14 mouse cellular contexts compared by ENCODE assay signal in genomic region chr11:116311169-116311568, GRCm38 (mm10). TPM values are rescaled to one million over a fixed set of nuclear protein-coding genes. Genes with fewer than 3 reads are reported as not detected.
DNase-seq lines count a peak whose midpoint lies in the region; ATAC-seq and TF ChIP-seq lines count a peak whose summit lies in the region.
"Had no signal": no experiment of that assay in that cellular context is flagged by ENCODE, and none has a peak within 500 bp of the region (broad histone marks: within the 10 kb centered on the region; RNA-seq: fewer than 3 reads in every experiment).

No protein-coding gene starts in this region.

- WGBS in forebrain, postnatal 0 days = 38% methylated on average over 8 of the region's 8 CpGs
- 71% methylated on average over 8 of the region's 8 CpGs for WGBS in forebrain, embryonic 11.5 days
- 32% methylated on average over 8 of the region's 8 CpGs for WGBS in limb, embryonic 14.5 days
- 51% methylated on average over 8 of the region's 8 CpGs for WGBS in limb, embryonic 10.5 days

- no peak for TF ChIP-seq CTCF in forebrain, postnatal 0 days (IDR thresholded peaks at IDR 0.05; ENCODE audit: low read depth)

- H3K36me3 ChIP-seq in forebrain, postnatal 0 days (ENCODE audit: insufficient read depth) = no peaks in the 10 kb centered on the region
- H3K36me3 ChIP-seq in forebrain, embryonic 11.5 days (ENCODE audit: control insufficient read depth, insufficient read depth, low read length) = no peaks in the 10 kb centered on the region
- H3K36me3 ChIP-seq in limb, embryonic 14.5 days (ENCODE audit: control insufficient read depth, insufficient read depth, low read length) = no peaks in the 10 kb centered on the region
- H3K36me3 ChIP-seq in limb, embryonic 10.5 days = no peaks in the 10 kb centered on the region
- H3K36me3 ChIP-seq: kidney, embryonic 15.5 days; limb, embryonic 13.5 days had no signal

- H3K9ac ChIP-seq in forebrain, postnatal 0 days = no peak overlapping the region
- no peak overlapping the region for H3K9ac ChIP-seq in forebrain, embryonic 11.5 days (ENCODE audit: low read length)
- no peak overlapping the region for H3K9ac ChIP-seq in limb, embryonic 14.5 days (ENCODE audit: low read depth, low read length, severe bottlenecking)
- H3K9ac ChIP-seq: kidney, embryonic 15.5 days; limb, embryonic 13.5 days had no signal

- no peak overlapping the region for H3K4me2 ChIP-seq in forebrain, postnatal 0 days (ENCODE audit: low read depth)
- H3K4me2 ChIP-seq in forebrain, embryonic 11.5 days (ENCODE audit: low read depth, low read length, severe bottlenecking) = no peak overlapping the region
- no peak overlapping the region for H3K4me2 ChIP-seq in limb, embryonic 14.5 days (replicated peaks; ENCODE audit: low read depth, low read length, severe bottlenecking)
- H3K4me2 ChIP-seq: kidney, embryonic 15.5 days; limb, embryonic 13.5 days had no signal

- TF ChIP-seq POLR2A in limb, embryonic 14.5 days (IDR thresholded peaks at IDR 0.05; ENCODE audit: borderline replicate concordance, extremely low read depth, insufficient read depth, insufficient read length) = no peak

- H3K27me3 ChIP-seq in forebrain, postnatal 0 days (ENCODE audit: insufficient read depth, low read length) = no peaks in the 10 kb centered on the region
- H3K27me3 ChIP-seq in forebrain, embryonic 11.5 days (ENCODE audit: control insufficient read depth, insufficient read depth, low read length) = no peaks in the 10 kb centered on the region; the same call in 1 of the 2 replicates
- no peaks in the 10 kb centered on the region for H3K27me3 ChIP-seq in limb, embryonic 14.5 days (ENCODE audit: control insufficient read depth, insufficient read depth, low read length)
- peaks cover 7% of the 10 kb centered on the region; the same call in 1 of the 2 replicates for H3K27me3 ChIP-seq in limb, embryonic 10.5 days (ENCODE audit: low read depth, poor library complexity, severe bottlenecking)
- H3K27me3 ChIP-seq: kidney, embryonic 15.5 days had no signal

- peaks cover 4% of the 10 kb centered on the region; the same call in 1 of the 2 replicates for H3K4me1 ChIP-seq in forebrain, postnatal 0 days (ENCODE audit: insufficient read depth)
- no peaks in the 10 kb centered on the region for H3K4me1 ChIP-seq in forebrain, embryonic 11.5 days (replicated peaks; ENCODE audit: control insufficient read depth, insufficient read depth, low read length)
- 0 out of 2 replicates have a peak, but pooled peaks cover 4% of the 10 kb centered on the region for H3K4me1 ChIP-seq in limb, embryonic 14.5 days (ENCODE audit: control insufficient read depth, insufficient read depth, low read length)
- peaks cover 6% of the 10 kb centered on the region for H3K4me1 ChIP-seq in limb, embryonic 10.5 days

- no peak overlapping the region for H3K27ac ChIP-seq in forebrain, postnatal 0 days (ENCODE audit: low read depth, low read length)
- H3K27ac ChIP-seq in forebrain, embryonic 11.5 days (ENCODE audit: low read depth, low read length) = no peak overlapping the region
- H3K27ac ChIP-seq in limb, embryonic 14.5 days (replicated peaks; ENCODE audit: low read depth, low read length) = no peak overlapping the region
- no peak overlapping the region for H3K27ac ChIP-seq in limb, embryonic 10.5 days
- H3K27ac ChIP-seq: kidney, embryonic 15.5 days; limb, embryonic 13.5 days; macrophage had no signal

- DNase-seq in forebrain, postnatal 0 days = peak; percentile 67
- no peak for DNase-seq in forebrain, embryonic 11.5 days (ENCODE audit: low spot score)
- DNase-seq in limb, embryonic 14.5 days (ENCODE audit: low spot score) = peak; percentile 58
- DNase-seq in limb, embryonic 10.5 days (ENCODE audit: low spot score) = no peak
- peak; percentile 63 to 82 for DNase-seq in right cerebral cortex, postnatal 10 days (ENCODE audit: low spot score in 2 of 2)
- no peak for DNase-seq in right cerebral cortex, postnatal 36 days (ENCODE audit: low spot score in 2 of 2)
- DNase-seq in skeletal muscle tissue, adult 2 months (ENCODE audit: low read depth, low spot score) = peak; percentile 32
- DNase-seq in gastrocnemius, adult 18-20 months (ENCODE audit: low spot score) = no peak
- DNase-seq: cerebellum, adult 9-11 months had no signal

- H3K4me3 ChIP-seq in forebrain, postnatal 0 days (ENCODE audit: low read depth, low read length) = no peak overlapping the region
- H3K4me3 ChIP-seq in forebrain, embryonic 11.5 days (ENCODE audit: low read depth, low read length) = no peak overlapping the region
- H3K4me3 ChIP-seq in limb, embryonic 14.5 days (replicated peaks; ENCODE audit: low read length) = no peak overlapping the region
- H3K4me3 ChIP-seq in limb, embryonic 10.5 days = no peak overlapping the region
- H3K4me3 ChIP-seq: kidney, embryonic 15.5 days; limb, embryonic 13.5 days had no signal

- peak; percentile 40 for ATAC-seq in forebrain, postnatal 0 days
- no peak for ATAC-seq in forebrain, embryonic 11.5 days (replicated peaks; ENCODE audit: low FRiP score)
- ATAC-seq in limb, embryonic 14.5 days (ENCODE audit: low FRiP score, low read depth) = no peak
- ATAC-seq: inflammation-experienced regulatory T-cells, adult 6 months had no signal

- H3K9me3 ChIP-seq in forebrain, postnatal 0 days (ENCODE audit: low read length) = no peaks in the 10 kb centered on the region
- H3K9me3 ChIP-seq in forebrain, embryonic 11.5 days (ENCODE audit: control insufficient read depth, low read length) = no peaks in the 10 kb centered on the region
- H3K9me3 ChIP-seq in limb, embryonic 14.5 days (ENCODE audit: control insufficient read depth, low read length) = no peaks in the 10 kb centered on the region
- no peaks in the 10 kb centered on the region for H3K9me3 ChIP-seq in limb, embryonic 10.5 days (replicated peaks)
- H3K9me3 ChIP-seq: kidney, embryonic 15.5 days; limb, embryonic 13.5 days had no signal

RNA-seq across cellular contexts. Expression of gene Exoc7, which starts 4.1 kb away (rescaled TPM):
- 91.9 and 103 TPM in 2 replicates for total RNA-seq in forebrain, postnatal 0 days (2014; rRNA removed)
- 133 and 144 TPM in 2 replicates for polyA plus RNA-seq in forebrain, postnatal 0 days (2015; fragmentation: Nextera tagmentation; extraction: Ambion mirVana)
- polyA plus RNA-seq in forebrain, embryonic 11.5 days (2014; fragmentation: Nextera tagmentation; extraction: Ambion mirVana) = 67.8 and 71.1 TPM in 2 replicates
- polyA plus RNA-seq in limb, embryonic 14.5 days (2012; rRNA removed) = 57.7 and 66.7 TPM in 2 replicates
- polyA plus RNA-seq in limb, embryonic 14.5 days (2014; fragmentation: Nextera tagmentation; extraction: Ambion mirVana) = 72.0 and 72.7 TPM in 2 replicates
- 55.1 and 64.8 TPM in 2 replicates for polyA plus RNA-seq in limb, embryonic 10.5 days (2016; fragmentation: Nextera tagmentation; extraction: Ambion mirVana)
- total RNA-seq in gastrocnemius, adult 18-20 months (2021) = 10 to 100 TPM; 69.0 to 86.7 TPM

RNA-seq across cellular contexts. Expression of gene Foxj1, which starts 24.0 kb away (rescaled TPM):
- total RNA-seq in forebrain, postnatal 0 days (2014; rRNA removed) = 24.8 and 37.6 TPM in 2 replicates
- polyA plus RNA-seq in forebrain, postnatal 0 days (2015; fragmentation: Nextera tagmentation; extraction: Ambion mirVana) = 15.7 and 19.9 TPM in 2 replicates
- polyA plus RNA-seq in forebrain, embryonic 11.5 days (2014; fragmentation: Nextera tagmentation; extraction: Ambion mirVana) = 5.3 and 6.8 TPM in 2 replicates
- 0.85 and 0.88 TPM in 2 replicates for polyA plus RNA-seq in limb, embryonic 14.5 days (2012; rRNA removed)
- 0.14 TPM in 1 of 2 replicates, not detected in the other for polyA plus RNA-seq in limb, embryonic 14.5 days (2014; fragmentation: Nextera tagmentation; extraction: Ambion mirVana)
- polyA plus RNA-seq in limb, embryonic 10.5 days (2016; fragmentation: Nextera tagmentation; extraction: Ambion mirVana) = 0.68 and 1.5 TPM in 2 replicates
- total RNA-seq in gastrocnemius, adult 18-20 months (2021) = under 1 TPM in 1 of 2 experiments, not detected in 1; 0.14 TPM
- total RNA-seq: granulocyte monocyte progenitor cell, adult 5-6 weeks had no signal
- polyA plus RNA-seq: inflammation-experienced regulatory T-cells, adult 6 months; macrophage had no signal

RNA-seq across cellular contexts. Expression of gene Galr2, which starts 30.4 kb away (rescaled TPM):
- total RNA-seq in forebrain, postnatal 0 days (2014; rRNA removed) = not detected in 2 replicates
- 0.20 and 0.36 TPM in 2 replicates for polyA plus RNA-seq in forebrain, postnatal 0 days (2015; fragmentation: Nextera tagmentation; extraction: Ambion mirVana)
- polyA plus RNA-seq in forebrain, embryonic 11.5 days (2014; fragmentation: Nextera tagmentation; extraction: Ambion mirVana) = 0.27 TPM in 1 of 2 replicates, not detected in the other
- polyA plus RNA-seq in limb, embryonic 14.5 days (2012; rRNA removed) = 0.24 and 0.59 TPM in 2 replicates
- polyA plus RNA-seq in limb, embryonic 14.5 days (2014; fragmentation: Nextera tagmentation; extraction: Ambion mirVana) = 0.33 and 0.37 TPM in 2 replicates
- polyA plus RNA-seq in limb, embryonic 10.5 days (2016; fragmentation: Nextera tagmentation; extraction: Ambion mirVana) = 0.11 TPM in 1 of 2 replicates, not detected in the other
- under 1 TPM in 1 of 2 experiments, not detected in 1; 0.19 TPM for total RNA-seq in gastrocnemius, adult 18-20 months (2021)
- total RNA-seq: granulocyte monocyte progenitor cell, adult 5-6 weeks had no signal
- polyA plus RNA-seq: inflammation-experienced regulatory T-cells, adult 6 months; macrophage had no signal

RNA-seq across cellular contexts. Expression of gene Srp68, which starts 37.2 kb away (rescaled TPM):
- total RNA-seq in forebrain, postnatal 0 days (2014; rRNA removed) = 18.5 and 24.5 TPM in 2 replicates
- polyA plus RNA-seq in forebrain, postnatal 0 days (2015; fragmentation: Nextera tagmentation; extraction: Ambion mirVana) = 42.4 and 51.3 TPM in 2 replicates
- 81.2 and 83.6 TPM in 2 replicates for polyA plus RNA-seq in forebrain, embryonic 11.5 days (2014; fragmentation: Nextera tagmentation; extraction: Ambion mirVana)
- 106 and 111 TPM in 2 replicates for polyA plus RNA-seq in limb, embryonic 14.5 days (2012; rRNA removed)
- 94.9 and 103 TPM in 2 replicates for polyA plus RNA-seq in limb, embryonic 14.5 days (2014; fragmentation: Nextera tagmentation; extraction: Ambion mirVana)
- 121 and 123 TPM in 2 replicates for polyA plus RNA-seq in limb, embryonic 10.5 days (2016; fragmentation: Nextera tagmentation; extraction: Ambion mirVana)
- total RNA-seq in gastrocnemius, adult 18-20 months (2021) = 10 to 100 TPM; 82.5 to 88.8 TPM

Comparison
In these comparisons a context has a peak if more than half of its experiments do, and no peak if none do; other contexts are left out.
1. DNase-seq: peak in forebrain, postnatal 0 days (single experiment), limb, embryonic 14.5 days (single experiment), right cerebral cortex, postnatal 10 days (2 of 2) and skeletal muscle tissue, adult 2 months (single experiment); none in forebrain, embryonic 11.5 days (single experiment), limb, embryonic 10.5 days (single experiment), right cerebral cortex, postnatal 36 days (0 of 2) and gastrocnemius, adult 18-20 months (single experiment).